Mouse (Mus musculus): ENCODE measurements around the gene 4930426L09Rik. TPM values are rescaled to one million over a fixed set of nuclear protein-coding genes. Genes with fewer than 3 reads are reported as not detected.
"Not testable (repeated sequence)": the region's sequence is repeated elsewhere in the genome, so short reads cannot be mapped to it uniquely, and the experiment has no call there.

The 4930426L09Rik gene
- polyA plus RNA-seq, 1 experiment from 2014 or later = 0.32 TPM

DNA sequence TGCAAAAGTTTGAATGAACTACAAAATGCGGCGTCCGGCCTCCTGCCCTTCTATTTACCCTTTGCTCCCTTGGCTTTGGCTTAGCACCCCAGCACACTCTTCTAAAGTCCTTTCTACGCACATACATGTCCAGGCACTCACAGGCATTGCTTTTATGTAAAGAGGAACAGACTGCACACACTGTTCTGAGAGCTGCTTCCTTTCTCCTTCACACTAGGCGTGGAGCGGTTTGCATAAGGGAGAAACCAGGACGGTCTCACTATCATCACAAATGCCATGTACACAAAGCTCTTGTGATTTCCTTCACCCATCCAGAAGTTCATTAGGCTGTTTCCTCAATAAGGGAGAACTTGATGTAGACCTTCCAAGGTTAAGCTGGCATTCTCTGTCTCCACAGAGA lies 8.0 kb downstream of the 4930426L09Rik start:
- H3K4me1 ChIP-seq (ENCODE audit: control insufficient read depth, insufficient read depth, low read length) = no peaks in the 10 kb centered on the region
- 81% methylated on average over 7 of the region's 7 CpGs for WGBS
- no peak for ATAC-seq (replicated peaks; ENCODE audit: insufficient number of reproducible peaks, low FRiP score, low TSS enrichment, low read depth)
- no peak overlapping the region for H3K4me3 ChIP-seq (ENCODE audit: low read depth, low read length)
- H3K9me3 ChIP-seq (replicated peaks; ENCODE audit: control insufficient read depth, low read length) = no peaks in the 10 kb centered on the region
- H3K4me2 ChIP-seq (ENCODE audit: low read depth, low read length) = no peak overlapping the region
- H3K27me3 ChIP-seq (ENCODE audit: control insufficient read depth, insufficient read depth, low read length) = no peaks in the 10 kb centered on the region
- no peak overlapping the region for H3K9ac ChIP-seq (replicated peaks; ENCODE audit: low read length)
- DNase-seq (ENCODE audit: low spot score) = no peak
- H3K27ac ChIP-seq (replicated peaks; ENCODE audit: low read depth, low read length) = no peak overlapping the region
- H3K36me3 ChIP-seq (replicated peaks; ENCODE audit: control insufficient read depth, insufficient read depth, low read depth, low read length) = no peaks in the 10 kb centered on the region

GRCm38 (mm10) chr2:19007580-19007979 lies 9.4 kb downstream of the 4930426L09Rik start:
- Histone ChIP-seq H3K4me2 (ENCODE audit: low read depth, low read length) (no peak overlapping the region), H3K4me3 (ENCODE audit: low read depth, low read length) (no peak overlapping the region), H3K9me3 (replicated peaks; ENCODE audit: control insufficient read depth, low read length) (no peaks in the 10 kb centered on the region), H3K4me1 (ENCODE audit: control insufficient read depth, insufficient read depth, low read length) (no peaks in the 10 kb centered on the region), H3K27me3 (ENCODE audit: control insufficient read depth, insufficient read depth, low read length) (no peaks in the 10 kb centered on the region), H3K36me3 (replicated peaks; ENCODE audit: control insufficient read depth, insufficient read depth, low read depth, low read length) (no peaks in the 10 kb centered on the region), H3K27ac (replicated peaks; ENCODE audit: low read depth, low read length) (no peak overlapping the region), H3K9ac (replicated peaks; ENCODE audit: low read length) (no peak overlapping the region)
- ATAC-seq (replicated peaks; ENCODE audit: insufficient number of reproducible peaks, low FRiP score, low TSS enrichment, low read depth) (no peak), DNase-seq (ENCODE audit: low spot score) (no peak)
- 74% methylated on average over 4 of the region's 4 CpGs for WGBS

DNA sequence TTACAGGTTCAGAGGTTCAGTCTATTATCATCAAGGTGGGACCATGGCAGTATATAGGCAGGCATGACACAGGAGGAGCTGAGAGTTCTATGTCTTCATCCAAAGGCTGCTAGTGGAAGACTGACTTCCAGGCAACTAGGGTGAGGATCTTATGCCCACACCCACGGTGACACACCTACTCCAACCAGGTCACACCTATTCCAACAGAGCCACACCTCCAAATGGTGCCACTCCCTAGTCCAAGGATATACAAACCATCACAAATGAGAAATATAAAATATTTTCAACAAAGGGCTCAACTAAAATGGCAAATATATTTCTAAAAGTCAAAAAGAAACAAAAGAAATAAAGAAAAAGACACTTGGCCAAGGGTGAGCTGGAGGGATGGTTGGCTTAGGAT lies 12.4 kb downstream of the 4930426L09Rik start:
- H3K9me3 ChIP-seq (replicated peaks; ENCODE audit: control insufficient read depth, low read length); H3K36me3 ChIP-seq (replicated peaks; ENCODE audit: control insufficient read depth, insufficient read depth, low read depth, low read length); H3K4me3 ChIP-seq (ENCODE audit: low read depth, low read length); H3K4me2 ChIP-seq (ENCODE audit: low read depth, low read length); ATAC-seq (replicated peaks; ENCODE audit: insufficient number of reproducible peaks, low FRiP score, low TSS enrichment, low read depth); DNase-seq (ENCODE audit: low spot score); H3K9ac ChIP-seq (replicated peaks; ENCODE audit: low read length); H3K4me1 ChIP-seq (ENCODE audit: control insufficient read depth, insufficient read depth, low read length); H3K27me3 ChIP-seq (ENCODE audit: control insufficient read depth, insufficient read depth, low read length); H3K27ac ChIP-seq (replicated peaks; ENCODE audit: low read depth, low read length): not testable (repeated sequence)
- WGBS = 50% methylated on average over 1 of the region's 1 CpGs

GRCm38 (mm10) chr2:19011443-19011842 lies 13.3 kb downstream of the 4930426L09Rik start:
- Histone ChIP-seq H3K9me3 (replicated peaks; ENCODE audit: control insufficient read depth, low read length) (no peaks in the 10 kb centered on the region), H3K4me2 (ENCODE audit: low read depth, low read length) (no peak overlapping the region), H3K27me3 (ENCODE audit: control insufficient read depth, insufficient read depth, low read length) (no peaks in the 10 kb centered on the region), H3K36me3 (replicated peaks; ENCODE audit: control insufficient read depth, insufficient read depth, low read depth, low read length) (no peaks in the 10 kb centered on the region), H3K4me1 (ENCODE audit: control insufficient read depth, insufficient read depth, low read length) (no peaks in the 10 kb centered on the region), H3K27ac (replicated peaks; ENCODE audit: low read depth, low read length) (no peak overlapping the region), H3K9ac (replicated peaks; ENCODE audit: low read length) (no peak overlapping the region), H3K4me3 (ENCODE audit: low read depth, low read length) (no peak overlapping the region)
- ATAC-seq (replicated peaks; ENCODE audit: insufficient number of reproducible peaks, low FRiP score, low TSS enrichment, low read depth) (no peak), DNase-seq (ENCODE audit: low spot score) (no peak)
- WGBS = 87% methylated on average over 6 of the region's 6 CpGs

DNA sequence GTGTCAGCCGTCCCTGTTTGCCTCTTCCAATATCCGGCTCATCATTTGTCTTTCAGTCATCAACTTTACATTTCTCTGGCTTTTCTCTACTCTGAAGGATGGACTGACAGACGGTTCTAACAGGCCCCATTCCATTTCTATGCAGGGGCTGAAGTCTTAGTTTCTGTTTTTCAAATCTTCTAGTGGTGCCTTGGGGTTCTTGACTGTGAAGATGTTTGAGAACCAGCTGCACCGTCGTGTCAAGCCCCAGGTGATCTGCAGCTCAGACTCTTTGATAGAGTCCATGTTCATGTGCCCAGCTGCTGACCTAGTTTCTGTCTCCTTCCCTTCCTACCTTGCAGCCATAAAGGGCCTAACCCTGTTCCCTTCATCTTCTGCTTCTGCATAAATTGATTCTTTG lies 18.2 kb downstream of the 4930426L09Rik start:
- Histone ChIP-seq H3K4me3 (ENCODE audit: low read depth, low read length) (no peak overlapping the region), H3K9ac (replicated peaks; ENCODE audit: low read length) (no peak overlapping the region), H3K4me2 (ENCODE audit: low read depth, low read length) (no peak overlapping the region), H3K9me3 (replicated peaks; ENCODE audit: control insufficient read depth, low read length) (no peaks in the 10 kb centered on the region), H3K4me1 (ENCODE audit: control insufficient read depth, insufficient read depth, low read length) (no peaks in the 10 kb centered on the region), H3K36me3 (replicated peaks; ENCODE audit: control insufficient read depth, insufficient read depth, low read depth, low read length) (no peaks in the 10 kb centered on the region), H3K27me3 (ENCODE audit: control insufficient read depth, insufficient read depth, low read length) (no peaks in the 10 kb centered on the region), H3K27ac (replicated peaks; ENCODE audit: low read depth, low read length) (no peak overlapping the region)
- 89% methylated on average over 5 of the region's 5 CpGs for WGBS
- DNase-seq (ENCODE audit: low spot score) (no peak), ATAC-seq (replicated peaks; ENCODE audit: insufficient number of reproducible peaks, low FRiP score, low TSS enrichment, low read depth) (no peak)

GRCm38 (mm10) chr2:19016839-19017238 lies 18.7 kb downstream of the 4930426L09Rik start:
- no peak for ATAC-seq (replicated peaks; ENCODE audit: insufficient number of reproducible peaks, low FRiP score, low TSS enrichment, low read depth)
- no peak overlapping the region for H3K27ac ChIP-seq (replicated peaks; ENCODE audit: low read depth, low read length)
- no peak overlapping the region for H3K4me3 ChIP-seq (ENCODE audit: low read depth, low read length)
- no peak overlapping the region for H3K9ac ChIP-seq (replicated peaks; ENCODE audit: low read length)
- no peaks in the 10 kb centered on the region for H3K9me3 ChIP-seq (replicated peaks; ENCODE audit: control insufficient read depth, low read length)
- no peaks in the 10 kb centered on the region for H3K27me3 ChIP-seq (ENCODE audit: control insufficient read depth, insufficient read depth, low read length)
- WGBS = 81% methylated on average over 1 of the region's 1 CpGs
- H3K4me2 ChIP-seq (ENCODE audit: low read depth, low read length) = no peak overlapping the region
- no peaks in the 10 kb centered on the region for H3K4me1 ChIP-seq (ENCODE audit: control insufficient read depth, insufficient read depth, low read length)
- no peak for DNase-seq (ENCODE audit: low spot score)
- no peaks in the 10 kb centered on the region for H3K36me3 ChIP-seq (replicated peaks; ENCODE audit: control insufficient read depth, insufficient read depth, low read depth, low read length)

- H3K4me1 ChIP-seq (ENCODE audit: control insufficient read depth, insufficient read depth, low read length) = no peaks in the 10 kb centered on the region
- ATAC-seq (replicated peaks; ENCODE audit: insufficient number of reproducible peaks, low FRiP score, low TSS enrichment, low read depth) = no peak
- DNase-seq (ENCODE audit: low spot score) = no peak
- H3K4me2 ChIP-seq (ENCODE audit: low read depth, low read length) = no peak overlapping the region
- no peaks in the 10 kb centered on the region for H3K36me3 ChIP-seq (replicated peaks; ENCODE audit: control insufficient read depth, insufficient read depth, low read depth, low read length)
- no peak overlapping the region for H3K27ac ChIP-seq (replicated peaks; ENCODE audit: low read depth, low read length)
- no peaks in the 10 kb centered on the region for H3K27me3 ChIP-seq (ENCODE audit: control insufficient read depth, insufficient read depth, low read length)
- no peak overlapping the region for H3K4me3 ChIP-seq (ENCODE audit: low read depth, low read length)
- WGBS = 74% methylated on average over 2 of the region's 2 CpGs
- no peak overlapping the region for H3K9ac ChIP-seq (replicated peaks; ENCODE audit: low read length)
- H3K9me3 ChIP-seq (replicated peaks; ENCODE audit: control insufficient read depth, low read length) = no peaks in the 10 kb centered on the region
Measured at GRCm38 (mm10) chr2:19018034-19018433, 19.9 kb downstream of the 4930426L09Rik start.

DNA sequence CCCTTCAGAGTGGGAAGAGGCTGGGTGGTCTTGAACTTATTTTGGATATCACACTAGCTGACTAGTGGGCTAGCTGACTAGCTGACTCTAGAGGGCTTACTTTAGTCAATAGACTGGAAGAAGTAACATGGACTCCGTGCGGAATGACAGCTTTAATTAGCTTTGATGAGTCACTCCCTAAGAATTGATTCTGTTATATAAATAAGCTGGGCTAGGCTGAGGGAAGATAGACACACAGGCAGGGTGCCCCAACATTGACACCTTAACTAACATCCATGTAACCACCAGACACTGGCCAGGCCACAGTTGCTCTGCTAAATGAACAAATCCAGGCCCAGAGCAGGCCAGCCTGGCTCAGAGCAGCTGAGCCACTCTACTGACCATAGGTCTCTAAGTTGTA lies 26.7 kb downstream of the 4930426L09Rik start:
- no peak overlapping the region for H3K4me2 ChIP-seq (ENCODE audit: low read depth, low read length)
- H3K9me3 ChIP-seq (replicated peaks; ENCODE audit: control insufficient read depth, low read length) = no peaks in the 10 kb centered on the region
- no peak overlapping the region for H3K27ac ChIP-seq (replicated peaks; ENCODE audit: low read depth, low read length)
- no peaks in the 10 kb centered on the region for H3K27me3 ChIP-seq (ENCODE audit: control insufficient read depth, insufficient read depth, low read length)
- no peak overlapping the region for H3K4me3 ChIP-seq (ENCODE audit: low read depth, low read length)
- 70% methylated on average over 2 of the region's 2 CpGs for WGBS
- ATAC-seq (replicated peaks; ENCODE audit: insufficient number of reproducible peaks, low FRiP score, low TSS enrichment, low read depth) (no peak), DNase-seq (ENCODE audit: low spot score) (no peak)
- H3K4me1 ChIP-seq (ENCODE audit: control insufficient read depth, insufficient read depth, low read length) = no peaks in the 10 kb centered on the region
- H3K36me3 ChIP-seq (replicated peaks; ENCODE audit: control insufficient read depth, insufficient read depth, low read depth, low read length) = no peaks in the 10 kb centered on the region
- no peak overlapping the region for H3K9ac ChIP-seq (replicated peaks; ENCODE audit: low read length)

All from embryonic facial prominence, embryonic 11.5 days (tissue).